Mouse (Mus musculus) embryonic facial prominence, embryonic 13.5 days (tissue): ENCODE measurements around the gene Kcnab1. TPM values are rescaled to one million over a fixed set of nuclear protein-coding genes. Genes with fewer than 3 reads are reported as not detected.
A peak's percentile ranks its signal among the peaks of the same experiment; 100 is the strongest.

Source experiments
- ATAC-seq: fragments of 200-750 bp; cut with Nextera tagmentation; 2 replicates; pipeline ENCODE4 v1.8.0; 2017; ENCODE audit warnings: low read depth; ENCODE audit not compliant: insufficient number of reproducible peaks, insufficient read depth, low FRiP score, low TSS enrichment
- H3K27ac ChIP-seq: fragments of 300-500 bp; sonication (generic); 2 replicates; pipeline ENCODE4 v1.5.1; 2015; ENCODE audit warnings: moderate library complexity, mild to moderate bottlenecking, inconsistent platforms
- H3K27me3 ChIP-seq: fragments of 300-500 bp; sonication (generic); 2 replicates; pipeline ENCODE4 v1.6.1; 2015; ENCODE audit warnings: mild to moderate bottlenecking, inconsistent platforms
- H3K36me3 ChIP-seq: fragments of 300-500 bp; sonication (generic); 2 replicates; pipeline ENCODE4 v1.6.1; 2015; ENCODE audit warnings: mild to moderate bottlenecking, inconsistent platforms
- H3K4me1 ChIP-seq: fragments of 300-500 bp; sonication (generic); 2 replicates; pipeline ENCODE4 v1.6.1; 2015; ENCODE audit warnings: inconsistent platforms
- H3K4me2 ChIP-seq: fragments of 300-500 bp; sonication (generic); 2 replicates; pipeline ENCODE4 v1.6.1; 2015; ENCODE audit warnings: moderate library complexity, mild to moderate bottlenecking, inconsistent platforms
- H3K4me3 ChIP-seq: fragments of 300-500 bp; sonication (generic); 2 replicates; pipeline ENCODE4 v1.5.1; 2015; ENCODE audit warnings: mild to moderate bottlenecking, inconsistent platforms
- H3K9ac ChIP-seq: fragments of 300-500 bp; sonication (generic); 2 replicates; pipeline ENCODE4 v1.6.1; 2015; ENCODE audit warnings: mild to moderate bottlenecking, inconsistent platforms
- H3K9me3 ChIP-seq: fragments of 300-500 bp; sonication (generic); 2 replicates; pipeline ENCODE4 v1.6.1; 2016; ENCODE audit warnings: inconsistent platforms
- WGBS: fragments of 180-500 bp; shearing (Covaris S2); methylation state at CpG from one replicate; pipeline ENCODE4 v1.1.7; 2015; ENCODE audit warnings: mixed read lengths; 5-methylcytosine and 5-hydroxymethylcytosine counted together
- polyA plus RNA-seq: library from polyadenylated mRNA; unstranded; fragments of >200 nt; fragmentation: Nextera tagmentation; extraction: Ambion mirVana; gene quantifications from 2 replicates; pipeline ENCODE4 v1.2.1, GENCODE M21; 2015

Gene Kcnab1
- polyA plus RNA-seq, 1 experiment from 2014 or later, result 3.0 TPM

DNA sequence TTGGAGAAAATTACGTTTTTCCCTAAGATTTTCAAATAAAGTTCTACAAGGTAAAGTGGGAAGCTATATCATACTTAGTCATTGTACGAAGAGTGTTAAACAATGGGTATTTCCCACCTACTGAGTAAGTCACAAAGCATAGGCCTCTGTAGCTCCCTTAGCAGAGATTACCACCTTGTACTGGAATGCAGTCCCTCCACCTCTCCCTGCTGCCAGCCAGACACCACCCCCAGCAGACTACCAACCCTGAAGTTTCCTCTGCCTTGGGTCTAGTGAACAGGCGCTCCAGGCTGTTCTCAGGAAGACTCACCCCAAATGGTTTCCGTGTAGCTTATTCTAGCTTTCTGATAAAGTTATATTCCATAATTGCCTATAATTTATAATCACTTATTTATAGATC, 211.8 kb downstream of the Kcnab1 start:
- no peak overlapping the region for H3K4me3 ChIP-seq

DNA sequence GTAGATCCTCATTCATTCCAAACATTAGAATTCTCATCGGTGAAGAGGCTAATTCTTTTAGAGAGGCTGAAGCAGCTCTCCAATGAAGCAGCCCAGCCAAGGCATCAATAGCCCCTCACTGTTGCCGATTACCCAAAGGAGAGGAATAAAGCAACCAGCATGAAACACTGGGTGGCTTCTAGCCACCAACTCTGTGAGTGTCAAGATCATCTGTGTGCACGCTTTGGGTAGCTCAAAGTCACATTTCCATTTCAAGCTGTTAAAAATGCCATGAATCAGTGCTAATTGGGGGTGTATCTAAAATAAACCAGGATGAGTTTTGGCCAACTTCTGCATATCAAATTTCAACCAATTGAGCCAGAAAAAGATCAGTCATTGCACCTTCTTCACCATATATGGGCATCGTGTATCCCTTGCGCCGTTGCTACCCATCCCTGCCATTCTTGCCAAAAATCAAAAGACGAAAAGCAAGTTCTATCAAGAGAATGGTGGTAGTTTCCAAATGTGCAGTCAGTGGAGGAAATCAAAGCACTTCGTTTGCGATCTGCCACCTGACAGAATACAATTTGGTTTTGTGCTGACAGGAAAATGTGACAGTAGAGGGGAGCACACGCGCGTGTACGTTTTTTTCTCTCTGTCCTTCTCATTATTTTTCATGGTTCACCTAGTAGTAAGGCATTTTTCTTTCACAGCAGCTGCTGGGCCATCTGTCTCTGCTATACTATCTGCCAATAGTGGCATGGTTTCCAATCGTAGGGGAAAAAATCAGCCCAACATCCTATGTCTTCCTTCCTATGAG, 213.0 kb downstream of the Kcnab1 start:
- 90% methylated on average over 14 of the region's 14 CpGs for WGBS
- H3K36me3 ChIP-seq, result no peaks in the 10 kb centered on the region

More for the DNA sequence above, 211.8 kb downstream of the Kcnab1 start:
- no peak for ATAC-seq
- H3K36me3 ChIP-seq, result no peaks in the 10 kb centered on the region
- H3K9ac ChIP-seq, result no peak overlapping the region
- H3K27me3 ChIP-seq, result no peaks in the 10 kb centered on the region
- no peaks in the 10 kb centered on the region for H3K4me1 ChIP-seq
- H3K9me3 ChIP-seq, result no peaks in the 10 kb centered on the region
- no peak overlapping the region for H3K4me2 ChIP-seq
- no peak overlapping the region for H3K27ac ChIP-seq
- WGBS, result 79% methylated on average over 4 of the region's 4 CpGs

DNA sequence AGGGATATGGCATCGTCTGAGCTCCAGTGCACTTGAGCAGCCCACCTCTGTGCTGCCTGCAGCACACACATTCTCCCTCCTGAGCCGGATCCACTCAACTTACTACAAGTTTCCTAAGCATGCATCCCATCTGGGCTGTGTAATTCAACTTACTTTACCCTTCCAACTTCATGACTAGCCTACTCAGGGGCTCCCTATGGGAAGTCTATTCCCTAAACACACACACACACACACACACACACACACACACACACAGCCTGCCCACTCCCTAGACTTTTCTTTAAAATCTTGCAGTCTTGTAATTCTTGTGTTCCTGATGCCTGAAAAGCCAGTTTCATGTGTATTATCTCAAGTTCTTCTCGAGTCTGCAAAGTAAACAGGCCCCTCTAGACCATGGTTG, 216.1 kb downstream of the Kcnab1 start:
- no peak for ATAC-seq
- H3K27me3 ChIP-seq, result no peaks in the 10 kb centered on the region
- no peak overlapping the region for H3K4me3 ChIP-seq
- H3K36me3 ChIP-seq, result no peaks in the 10 kb centered on the region
- no peaks in the 10 kb centered on the region for H3K4me1 ChIP-seq
- no peak overlapping the region for H3K4me2 ChIP-seq
- H3K9ac ChIP-seq, result no peak overlapping the region
- H3K9me3 ChIP-seq, result no peaks in the 10 kb centered on the region
- 66% methylated on average over 3 of the region's 3 CpGs for WGBS
- no peak overlapping the region for H3K27ac ChIP-seq

More for the DNA sequence above, 213.0 kb downstream of the Kcnab1 start:
- no peaks in the 10 kb centered on the region for H3K9me3 ChIP-seq
- H3K27me3 ChIP-seq, result no peaks in the 10 kb centered on the region
- no peak overlapping the region for H3K4me3 ChIP-seq
- H3K4me2 ChIP-seq, result no peak overlapping the region
- no peak for ATAC-seq
- H3K4me1 ChIP-seq, result no peaks in the 10 kb centered on the region
- H3K9ac ChIP-seq, result no peak overlapping the region
- H3K27ac ChIP-seq, result no peak overlapping the region

DNA sequence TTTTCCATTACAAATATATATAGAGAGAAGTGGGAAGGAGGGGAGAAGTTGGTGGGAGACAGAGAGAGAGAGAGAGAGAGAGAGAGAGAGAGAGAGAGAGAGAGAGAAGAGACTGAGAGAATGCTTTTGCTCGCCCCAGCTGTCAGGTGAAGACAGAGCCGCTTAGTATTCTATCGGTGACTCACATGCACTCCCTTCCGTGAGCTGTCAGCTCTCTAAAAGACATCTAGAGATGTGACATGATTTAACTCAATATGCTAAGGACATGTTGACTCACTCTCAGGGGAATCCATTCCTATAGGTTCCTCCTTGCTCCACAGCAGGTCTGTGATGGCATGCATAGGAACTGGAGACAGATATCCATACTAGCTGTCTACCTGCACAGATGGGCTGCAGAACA, 219.6 kb downstream of the Kcnab1 start:
- WGBS, result 81% methylated on average over 4 of the region's 4 CpGs
- no peaks in the 10 kb centered on the region for H3K9me3 ChIP-seq
- H3K27me3 ChIP-seq, result no peaks in the 10 kb centered on the region
- H3K36me3 ChIP-seq, result no peaks in the 10 kb centered on the region
- no peak overlapping the region for H3K4me2 ChIP-seq
- no peak overlapping the region for H3K4me3 ChIP-seq
- no peak overlapping the region for H3K9ac ChIP-seq
- no peak for ATAC-seq
- no peak overlapping the region for H3K27ac ChIP-seq
- H3K4me1 ChIP-seq, result no peaks in the 10 kb centered on the region

DNA sequence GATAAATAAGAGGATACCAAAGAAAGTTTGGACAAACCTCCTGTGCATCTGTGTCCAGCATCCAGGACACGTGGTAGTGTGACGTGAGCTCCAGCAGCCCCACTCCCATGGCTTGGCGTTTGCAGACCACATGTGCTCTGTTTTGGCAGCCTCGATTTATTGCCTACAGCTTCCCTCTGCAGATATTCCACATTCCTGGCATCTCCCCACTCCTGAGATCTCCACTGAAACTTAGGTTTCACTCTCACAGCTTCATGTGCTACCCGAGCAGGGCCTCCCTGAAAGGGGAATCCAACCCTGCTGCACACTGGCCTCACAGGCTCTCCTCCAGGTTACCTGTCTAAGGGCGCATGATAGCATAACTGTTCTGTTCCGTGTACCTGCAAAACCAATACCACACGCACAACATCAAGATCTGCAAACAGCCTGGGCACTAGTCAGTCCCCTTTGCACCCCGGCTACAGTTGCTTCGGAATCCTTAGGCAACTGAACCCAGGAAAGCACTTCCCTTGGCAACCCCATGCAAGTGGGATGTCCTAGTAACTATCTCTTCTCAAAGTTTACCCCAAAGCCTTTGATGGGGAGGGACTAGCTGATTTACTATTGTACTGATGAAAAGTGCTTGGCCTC, 228.8 kb downstream of the Kcnab1 start:
- Histone ChIP-seq H3K9ac (no peak overlapping the region), H3K4me3 (no peak overlapping the region), H3K27ac (no peak overlapping the region), H3K4me1 (peaks cover 5% of the 10 kb centered on the region), H3K9me3 (no peaks in the 10 kb centered on the region), H3K27me3 (no peaks in the 10 kb centered on the region), H3K36me3 (no peaks in the 10 kb centered on the region), H3K4me2 (0 out of 2 replicates have a peak overlapping the region, but pooled peaks have one; percentile 5)
- WGBS, result 66% methylated on average over 10 of the region's 10 CpGs
- ATAC-seq, result no peak

DNA sequence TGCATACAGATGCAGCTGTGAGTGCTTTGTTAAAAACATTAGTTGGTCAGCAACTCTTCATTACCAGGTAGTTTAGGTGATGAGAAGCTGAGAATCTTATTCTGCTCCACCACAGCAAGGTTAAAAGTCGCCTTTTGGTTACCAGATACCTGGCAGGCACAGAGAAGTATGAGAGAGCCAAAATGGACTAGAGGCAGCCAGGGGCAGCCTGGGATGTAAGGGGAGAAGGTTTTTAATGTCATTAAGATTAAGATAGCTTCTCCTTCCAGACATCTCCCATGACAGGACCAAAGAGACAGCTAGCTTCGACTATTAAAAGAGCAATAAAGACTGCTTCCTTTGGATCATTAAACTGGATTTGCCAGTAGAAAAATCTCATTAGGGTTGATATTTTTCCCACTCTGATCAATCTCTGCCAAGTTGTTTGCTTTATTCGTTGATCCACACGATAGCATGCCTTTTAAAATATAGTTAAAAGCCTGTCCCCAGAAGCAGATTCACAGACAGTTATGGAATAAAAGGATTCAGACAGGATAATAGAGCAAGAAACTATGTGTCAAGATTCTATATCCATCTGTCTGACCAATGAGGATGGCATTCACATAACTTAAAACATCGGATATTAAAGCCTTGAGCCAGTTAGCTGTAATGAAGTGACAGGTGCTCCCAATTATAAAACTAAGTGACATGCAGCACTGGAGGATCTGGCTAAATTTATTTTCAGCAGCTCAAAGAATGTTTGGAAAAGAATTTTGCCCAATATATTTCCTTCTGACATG, 231.2 kb downstream of the Kcnab1 start:
- Histone ChIP-seq H3K4me2 (no peak overlapping the region), H3K9me3 (no peaks in the 10 kb centered on the region), H3K27ac (no peak overlapping the region), H3K9ac (no peak overlapping the region), H3K36me3 (no peaks in the 10 kb centered on the region), H3K4me3 (no peak overlapping the region), H3K27me3 (no peaks in the 10 kb centered on the region), H3K4me1 (peaks cover 5% of the 10 kb centered on the region)
- WGBS, result 65% methylated on average over 5 of the region's 5 CpGs
- no peak for ATAC-seq

DNA sequence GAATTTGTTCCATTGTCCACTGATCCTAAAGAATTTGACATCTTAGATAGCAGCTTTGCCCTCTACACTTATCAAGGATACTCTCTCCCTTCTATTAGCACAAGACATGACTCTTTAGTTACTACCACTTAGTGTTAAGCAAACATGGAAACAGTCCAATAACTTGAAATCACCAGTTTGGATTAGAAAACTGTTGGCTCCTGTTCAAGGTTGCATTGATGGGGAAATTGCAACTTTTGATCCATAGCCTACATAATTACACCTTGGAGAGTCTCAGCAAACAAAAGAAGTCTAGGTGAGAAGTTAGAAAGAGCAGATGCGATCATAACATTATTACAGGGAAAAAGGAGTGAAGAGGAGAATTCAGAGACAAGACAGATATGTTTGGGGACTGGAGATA, 237.0 kb downstream of the Kcnab1 start:
- H3K4me3 ChIP-seq, result no peak overlapping the region
- H3K4me2 ChIP-seq, result no peak overlapping the region
- no peaks in the 10 kb centered on the region for H3K4me1 ChIP-seq
- H3K9ac ChIP-seq, result no peak overlapping the region
- WGBS, result 85% methylated on average over 1 of the region's 1 CpGs
- H3K9me3 ChIP-seq, result no peaks in the 10 kb centered on the region
- H3K36me3 ChIP-seq, result no peaks in the 10 kb centered on the region
- no peaks in the 10 kb centered on the region for H3K27me3 ChIP-seq
- no peak overlapping the region for H3K27ac ChIP-seq
- no peak for ATAC-seq

DNA sequence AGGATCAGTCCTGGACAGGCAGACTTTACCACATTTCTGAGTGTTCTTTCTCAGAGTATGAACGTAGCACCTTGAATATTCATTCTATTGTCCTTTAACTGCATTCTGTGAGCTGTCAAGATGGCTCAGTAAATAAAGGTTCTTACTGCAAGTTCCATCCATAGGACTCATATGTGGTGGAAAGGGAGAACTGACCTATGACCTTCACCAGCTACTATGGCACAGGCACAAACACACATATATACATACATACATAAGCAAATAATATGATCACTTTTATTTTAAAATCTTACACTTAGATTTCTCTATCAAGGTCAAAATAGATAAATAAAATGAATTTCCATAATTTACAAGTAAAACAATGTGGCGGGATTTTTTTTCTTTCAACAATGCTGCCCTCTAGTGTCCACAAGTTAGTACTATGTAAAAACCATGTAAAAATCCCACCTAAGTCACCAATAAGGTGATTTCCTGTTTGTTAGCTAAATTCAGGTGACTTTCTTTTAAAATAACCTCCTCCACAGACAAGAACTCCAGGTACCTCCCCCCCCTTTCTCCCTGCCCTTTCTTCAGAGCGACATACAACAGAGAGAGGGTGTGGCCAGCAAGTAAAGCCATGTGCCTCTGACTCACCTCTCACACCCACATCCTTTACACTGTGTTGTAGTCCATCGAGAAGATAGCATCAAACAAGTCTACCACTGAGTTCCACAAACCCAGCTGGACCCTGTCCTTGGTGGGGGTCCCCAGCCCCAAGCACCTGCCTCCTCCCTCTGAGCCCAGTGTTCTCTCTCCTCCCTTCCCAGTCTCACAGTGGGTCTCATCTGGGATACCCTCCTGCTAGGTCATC, 243.3 kb downstream of the Kcnab1 start:
- Histone ChIP-seq H3K27me3 (no peaks in the 10 kb centered on the region), H3K36me3 (no peaks in the 10 kb centered on the region), H3K27ac (no peak overlapping the region), H3K9me3 (no peaks in the 10 kb centered on the region), H3K4me1 (no peaks in the 10 kb centered on the region), H3K4me2 (no peak overlapping the region), H3K9ac (no peak overlapping the region), H3K4me3 (no peak overlapping the region)
- ATAC-seq, result no peak
- 48% methylated on average over 4 of the region's 4 CpGs for WGBS

DNA sequence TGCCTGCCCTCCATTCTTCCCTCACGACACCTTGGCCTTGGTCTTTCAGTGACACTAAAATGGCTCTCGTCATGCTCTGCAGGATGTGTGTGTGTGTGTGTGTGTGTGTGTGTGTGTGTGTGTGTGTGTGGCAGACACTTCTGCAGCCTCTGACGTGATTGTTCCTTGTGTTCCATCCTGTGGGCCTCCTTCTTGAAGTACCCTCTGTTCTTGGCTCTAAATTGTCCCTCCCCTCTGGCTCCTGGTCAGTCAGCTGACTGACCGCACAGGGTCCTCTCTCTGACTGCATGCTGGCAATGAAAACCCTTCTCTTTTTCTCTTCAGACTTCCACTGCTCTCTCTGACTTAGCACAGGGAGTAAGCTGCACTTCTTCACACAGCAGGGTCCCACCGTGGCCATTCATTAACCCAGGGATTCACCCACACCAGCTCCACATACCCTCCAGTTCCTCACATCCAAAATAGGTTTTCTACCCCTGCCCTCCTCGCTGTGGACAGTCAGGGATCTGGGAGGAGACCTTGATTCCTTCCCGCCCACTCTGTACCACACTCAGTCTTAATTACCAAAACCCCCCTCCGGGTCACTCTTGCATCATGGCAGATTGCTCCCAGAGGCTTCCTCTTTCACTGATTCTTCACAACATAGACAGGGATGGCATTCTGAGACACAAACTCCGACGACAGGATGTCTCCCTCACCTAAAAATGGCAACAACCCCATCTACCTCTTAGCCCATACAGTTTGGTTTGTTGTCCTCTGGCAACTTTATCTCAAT, 244.3 kb downstream of the Kcnab1 start:
- ATAC-seq, result no peak
- WGBS, result 78% methylated on average over 10 of the region's 10 CpGs
- no peaks in the 10 kb centered on the region for H3K4me1 ChIP-seq
- H3K4me2 ChIP-seq, result no peak overlapping the region
- no peaks in the 10 kb centered on the region for H3K36me3 ChIP-seq
- H3K9me3 ChIP-seq, result no peaks in the 10 kb centered on the region
- H3K27ac ChIP-seq, result no peak overlapping the region
- H3K27me3 ChIP-seq, result no peaks in the 10 kb centered on the region
- no peak overlapping the region for H3K4me3 ChIP-seq
- H3K9ac ChIP-seq, result no peak overlapping the region

DNA sequence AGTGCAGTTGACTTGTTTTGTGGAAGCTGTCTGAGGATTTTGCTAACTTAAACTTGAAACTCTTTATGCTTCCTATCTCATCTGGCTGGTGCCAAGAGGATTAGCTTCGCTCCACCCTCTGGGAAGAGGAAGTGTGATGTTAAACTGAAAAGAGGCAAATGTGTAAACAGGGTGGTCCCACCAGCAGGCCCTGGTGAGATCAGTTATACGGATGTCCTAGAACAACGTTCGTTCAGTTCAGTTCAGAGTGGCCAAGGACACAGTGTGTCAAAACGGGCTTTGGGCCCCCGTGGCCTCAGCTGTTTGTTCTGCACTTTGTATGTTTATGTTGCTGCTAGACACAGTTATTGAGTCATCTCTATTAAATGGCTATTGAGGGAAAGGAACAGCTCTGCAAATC, 246.3 kb downstream of the Kcnab1 start:
- Histone ChIP-seq H3K36me3 (no peaks in the 10 kb centered on the region), H3K9ac (no peak overlapping the region), H3K9me3 (no peaks in the 10 kb centered on the region), H3K27me3 (no peaks in the 10 kb centered on the region), H3K4me1 (no peaks in the 10 kb centered on the region), H3K4me2 (no peak overlapping the region), H3K4me3 (no peak overlapping the region), H3K27ac (no peak overlapping the region)
- ATAC-seq, result no peak
- WGBS, result 81% methylated on average over 6 of the region's 6 CpGs
